Mouse (Mus musculus) spleen, postnatal 10 days (tissue): ENCODE results near the gene Cenpl.
A peak's percentile ranks its signal among the peaks of the same experiment; 100 is the strongest.

Experiments used
- DNase-seq, 2 experiments: peaks; one replicate each; pipeline ENCODE4 v3.0.0; 2021 to 2022; ENCODE audit warnings: low spot score in 2 of 2

Cenpl gene

GRCm38 (mm10) chr1:161041261-161042020 lies 29.1 kb upstream of the Cenpl start:
- no peak for DNase-seq

- no peak for DNase-seq
Observed at GRCm38 (mm10) chr1:161046972-161047371, 23.5 kb upstream of the Cenpl start.

GRCm38 (mm10) chr1:161057164-161057563 lies 13.3 kb upstream of the Cenpl start:
- DNase-seq: no peak

- DNase-seq: no peak
Observed at GRCm38 (mm10) chr1:161063351-161063750, 7.2 kb upstream of the Cenpl start.

GRCm38 (mm10) chr1:161071272-161071620 lies 733 bp downstream of the Cenpl start:
- DNase-seq: no peak

GRCm38 (mm10) chr1:161076238-161076637 lies 5.7 kb downstream of the Cenpl start:
- no peak for DNase-seq

- no peak for DNase-seq
Observed at GRCm38 (mm10) chr1:161077243-161077642, 6.7 kb downstream of the Cenpl start.

GRCm38 (mm10) chr1:161099721-161100405 lies 29.4 kb downstream of the Cenpl start:
- DNase-seq: no peak

GRCm38 (mm10) chr1:161103842-161104241 lies 33.3 kb downstream of the Cenpl start:
- DNase-seq: no peak

- DNase-seq: no peak
Observed at GRCm38 (mm10) chr1:161109216-161109615, 38.7 kb downstream of the Cenpl start.

GRCm38 (mm10) chr1:161114591-161114990 lies 44.1 kb downstream of the Cenpl start:
- DNase-seq: no peak

GRCm38 (mm10) chr1:161122661-161123418 lies 52.3 kb downstream of the Cenpl start:
- no peak for DNase-seq

- DNase-seq: no peak
Observed at GRCm38 (mm10) chr1:161126461-161126860, 55.9 kb downstream of the Cenpl start.

GRCm38 (mm10) chr1:161130726-161131664 lies 60.5 kb downstream of the Cenpl start, which contains the start of gene Klhl20:
TSS of gene Klhl20 (minus strand) at chr1:161131511.
- DNase-seq: peak; percentile 91 to 93
